Mouse (Mus musculus) spleen, adult 2 months (tissue): ENCODE data around the gene Smyd3. TPM values are rescaled to one million over a fixed set of nuclear protein-coding genes. Genes with fewer than 3 reads are reported as not detected.

ENCODE experiments used
- DNase-seq, 2 experiments: peaks; one replicate each; pipeline versions ENCODE4 v3.0.0 to v3.0.0-alpha.2; 2012 to 2021; ENCODE audit warnings: low spot score in 2 of 2, low read depth in 1 of 2
- H3K27ac ChIP-seq: fragments of 200-500 bp; 2 replicates; pipeline ENCODE4 v1.5.1; 2012; ENCODE audit warnings: low read length, inconsistent platforms; ENCODE audit not compliant: insufficient read depth
- H3K27me3 ChIP-seq: fragments of 200-500 bp; 2 replicates; pipeline ENCODE4 v1.6.1; 2012; ENCODE audit warnings: mild to moderate bottlenecking, moderate library complexity, low read length, inconsistent platforms; ENCODE audit not compliant: control insufficient read depth, insufficient read depth
- H3K36me3 ChIP-seq: fragments of 200-500 bp; 2 replicates; pipeline ENCODE4 v1.6.1; 2012; ENCODE audit warnings: mild to moderate bottlenecking, low read length, inconsistent platforms; ENCODE audit not compliant: control insufficient read depth, insufficient read depth
- H3K4me1 ChIP-seq: fragments of 200-500 bp; 2 replicates; pipeline ENCODE4 v1.6.1; 2011; ENCODE audit warnings: inconsistent platforms; ENCODE audit not compliant: control insufficient read depth, insufficient read depth, insufficient read length
- H3K4me3 ChIP-seq: fragments of 200-500 bp; 2 replicates; pipeline ENCODE4 v1.5.1; 2011; ENCODE audit warnings: mild to moderate bottlenecking, inconsistent platforms; ENCODE audit not compliant: insufficient read depth, insufficient read length; ENCODE audit errors: extremely low read depth
- CTCF ChIP-seq: fragments of 200-500 bp; IDR thresholded peaks from 2 replicates; pipeline ENCODE4 v1.5.1; 2011; ENCODE audit warnings: mild to moderate bottlenecking, inconsistent platforms; ENCODE audit not compliant: insufficient read depth, insufficient read length, insufficient replicate concordance; ENCODE audit errors: extremely low read depth
- POLR2A ChIP-seq: fragments of 200-500 bp; IDR thresholded peaks from 2 replicates; pipeline ENCODE4 v1.6.1; 2011; ENCODE audit warnings: low read depth, low read length, inconsistent platforms
- WGBS: fragments of 180-500 bp; shearing (Covaris S2); methylation state at CpG from one replicate; pipeline ENCODE4 v1.1.7; 2018; 5-methylcytosine and 5-hydroxymethylcytosine counted together
- polyA plus RNA-seq: library from polyadenylated mRNA; depleted of rRNA; stranded (reverse); fragments of >200 nt; gene quantifications from 2 replicates; pipeline ENCODE4 v1.2.3, GENCODE M21; 2012

Gene Smyd3
- polyA plus RNA-seq, 1 experiment, result 3.6 TPM

DNA sequence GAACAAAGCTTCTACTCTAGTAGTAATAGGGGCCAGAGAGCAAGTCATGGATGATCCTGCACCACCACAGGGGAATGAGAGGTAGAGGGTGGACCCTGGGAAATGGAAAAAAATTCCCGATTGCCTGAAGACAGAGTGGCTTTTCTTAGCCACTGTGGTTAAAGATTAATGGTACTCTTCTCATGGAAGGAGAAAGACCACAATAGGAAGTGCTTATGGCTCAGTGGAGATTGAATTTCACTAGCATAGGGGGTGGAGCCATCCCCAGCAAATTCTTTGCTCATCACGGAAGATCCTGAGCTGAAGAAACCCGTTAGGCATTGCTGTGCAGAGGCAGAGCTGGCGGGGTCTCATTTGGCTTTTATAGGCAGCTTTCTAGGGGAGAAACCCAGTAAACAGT, 520.0 kb downstream of the Smyd3 start:
- no peaks in the 10 kb centered on the region for H3K27me3 ChIP-seq
- no peak for TF ChIP-seq CTCF
- no peak for TF ChIP-seq POLR2A
- WGBS, result 78% methylated on average over 4 of the region's 4 CpGs
- no peak overlapping the region for H3K27ac ChIP-seq
- no peaks in the 10 kb centered on the region for H3K36me3 ChIP-seq
- no peak for DNase-seq
- H3K4me1 ChIP-seq, result no peaks in the 10 kb centered on the region
- H3K4me3 ChIP-seq, result no peak overlapping the region

DNA sequence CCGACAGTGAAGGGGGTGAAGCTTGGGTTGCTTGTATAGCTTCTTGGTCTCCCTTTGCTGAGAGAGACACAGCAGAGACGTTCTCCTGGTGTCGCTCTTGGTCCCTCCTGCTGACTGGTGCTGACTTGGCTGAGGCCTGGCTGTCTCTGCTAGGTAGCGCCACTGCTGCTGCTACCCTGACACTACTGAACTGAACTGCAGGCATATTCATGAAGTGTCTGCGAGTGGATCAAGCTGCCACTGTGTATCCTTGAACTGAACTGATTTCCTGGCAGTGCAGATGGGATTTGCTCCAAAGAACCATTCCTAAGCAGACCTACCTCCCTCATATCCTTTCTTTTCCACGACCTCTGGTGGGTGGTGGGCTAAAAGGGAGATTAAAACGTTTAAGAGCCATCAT, 523.6 kb downstream of the Smyd3 start:
- TF ChIP-seq CTCF, result no peak
- TF ChIP-seq POLR2A, result no peak
- 86% methylated on average over 7 of the region's 7 CpGs for WGBS

DNA sequence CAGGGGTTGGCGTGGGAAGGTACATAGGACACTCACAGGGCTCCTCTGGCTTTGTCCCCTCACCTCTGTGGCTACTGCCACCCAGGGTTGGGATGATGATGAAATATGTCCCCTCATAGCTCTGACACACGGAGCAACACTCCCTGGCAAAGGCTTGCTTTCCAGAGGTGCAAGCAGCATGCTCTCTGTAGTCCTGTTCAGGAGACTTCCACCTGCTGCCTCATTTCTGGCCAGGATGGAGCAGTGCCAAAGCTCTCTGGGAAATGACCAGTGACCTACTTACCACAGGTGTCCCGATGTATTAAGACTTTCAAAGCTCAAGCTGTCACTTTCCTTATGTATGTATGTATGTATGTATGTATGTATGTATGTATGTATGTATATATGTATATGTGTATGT, 525.3 kb downstream of the Smyd3 start:
- 85% methylated on average over 3 of the region's 3 CpGs for WGBS
- TF ChIP-seq POLR2A (no peak), CTCF (no peak)
- DNase-seq, result no peak

More for the DNA sequence above, 523.6 kb downstream of the Smyd3 start:
- DNase-seq, result no peak
- no peaks in the 10 kb centered on the region for H3K4me1 ChIP-seq
- H3K27me3 ChIP-seq, result no peaks in the 10 kb centered on the region
- no peak overlapping the region for H3K4me3 ChIP-seq
- no peaks in the 10 kb centered on the region for H3K36me3 ChIP-seq
- no peak overlapping the region for H3K27ac ChIP-seq

DNA sequence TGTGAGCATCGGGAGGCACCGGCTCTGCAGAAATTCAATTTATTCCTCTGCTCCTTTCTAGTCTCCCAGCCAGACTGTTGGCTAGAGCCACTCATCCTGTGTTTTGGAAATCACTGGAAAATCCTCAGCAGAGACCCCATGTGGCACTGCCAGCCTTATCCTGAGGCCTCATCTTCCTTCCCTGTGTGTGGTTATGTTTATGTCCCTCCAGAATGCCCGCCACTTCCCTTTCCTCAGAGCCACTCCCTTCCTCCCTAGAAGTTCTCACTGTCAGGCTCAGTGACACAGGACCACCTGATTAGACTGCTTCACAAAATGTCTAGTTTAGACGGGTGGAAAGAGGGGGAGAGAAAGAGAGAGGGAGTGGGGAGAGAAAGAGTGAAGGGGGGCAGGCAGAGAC, 526.4 kb downstream of the Smyd3 start:
- no peaks in the 10 kb centered on the region for H3K27me3 ChIP-seq
- H3K4me1 ChIP-seq, result no peaks in the 10 kb centered on the region
- no peaks in the 10 kb centered on the region for H3K36me3 ChIP-seq
- no peak overlapping the region for H3K27ac ChIP-seq
- TF ChIP-seq CTCF, result no peak
- H3K4me3 ChIP-seq, result no peak overlapping the region
- 54% methylated on average over 4 of the region's 4 CpGs for WGBS
- no peak for DNase-seq

More for the DNA sequence above, 525.3 kb downstream of the Smyd3 start:
- H3K36me3 ChIP-seq, result no peaks in the 10 kb centered on the region
- no peak overlapping the region for H3K4me3 ChIP-seq
- no peak overlapping the region for H3K27ac ChIP-seq
- H3K27me3 ChIP-seq, result no peaks in the 10 kb centered on the region
- H3K4me1 ChIP-seq, result no peaks in the 10 kb centered on the region

DNA sequence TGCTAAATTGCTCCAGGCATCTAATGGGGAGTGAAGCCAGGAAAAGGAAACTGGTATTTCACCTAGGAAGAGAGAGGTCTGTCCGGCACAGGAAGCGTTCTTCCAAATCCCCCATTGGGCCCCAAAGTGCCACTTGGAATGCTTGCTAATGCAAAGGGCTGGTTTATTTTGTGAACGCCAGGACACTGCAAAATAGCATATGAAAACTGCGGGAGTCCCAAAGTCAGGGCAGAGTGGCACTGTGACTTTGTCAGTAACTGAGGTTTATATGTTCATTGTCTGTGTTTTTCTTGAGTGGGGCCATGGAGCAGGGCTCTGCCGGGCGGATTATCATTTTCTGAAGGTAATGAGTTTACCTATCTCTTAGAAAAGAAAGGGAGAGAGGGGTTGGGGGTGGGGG, 526.8 kb downstream of the Smyd3 start:
- DNase-seq, result no peak
- Histone ChIP-seq H3K4me1 (no peaks in the 10 kb centered on the region), H3K36me3 (no peaks in the 10 kb centered on the region), H3K27me3 (no peaks in the 10 kb centered on the region), H3K27ac (no peak overlapping the region), H3K4me3 (no peak overlapping the region)
- TF ChIP-seq CTCF (no peak), POLR2A (no peak)
- WGBS, result 88% methylated on average over 6 of the region's 6 CpGs

DNA sequence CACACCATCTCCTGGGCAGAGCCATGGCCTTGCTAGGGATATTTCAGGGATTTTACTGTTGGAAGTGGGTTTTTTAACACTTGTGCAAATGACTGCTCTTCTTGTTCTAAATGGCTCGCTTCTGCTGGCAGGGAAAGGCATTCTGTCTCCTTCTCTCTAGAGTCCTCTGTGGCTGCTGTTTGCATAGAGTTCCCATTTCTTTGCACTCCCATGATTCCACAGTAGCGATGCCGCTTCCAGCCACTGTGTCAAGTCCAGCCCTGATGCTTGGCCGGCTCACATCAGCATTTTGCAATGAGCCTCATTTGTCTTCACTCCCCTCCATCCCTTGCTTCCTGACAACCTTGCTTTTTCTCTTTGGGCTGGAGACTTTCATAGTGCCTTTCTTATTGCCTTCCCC, 528.4 kb downstream of the Smyd3 start:
- WGBS, result 96% methylated on average over 4 of the region's 4 CpGs
- TF ChIP-seq POLR2A, result no peak
- no peaks in the 10 kb centered on the region for H3K4me1 ChIP-seq
- H3K27me3 ChIP-seq, result no peaks in the 10 kb centered on the region
- H3K27ac ChIP-seq, result no peak overlapping the region
- DNase-seq, result no peak
- no peak overlapping the region for H3K4me3 ChIP-seq
- no peaks in the 10 kb centered on the region for H3K36me3 ChIP-seq

DNA sequence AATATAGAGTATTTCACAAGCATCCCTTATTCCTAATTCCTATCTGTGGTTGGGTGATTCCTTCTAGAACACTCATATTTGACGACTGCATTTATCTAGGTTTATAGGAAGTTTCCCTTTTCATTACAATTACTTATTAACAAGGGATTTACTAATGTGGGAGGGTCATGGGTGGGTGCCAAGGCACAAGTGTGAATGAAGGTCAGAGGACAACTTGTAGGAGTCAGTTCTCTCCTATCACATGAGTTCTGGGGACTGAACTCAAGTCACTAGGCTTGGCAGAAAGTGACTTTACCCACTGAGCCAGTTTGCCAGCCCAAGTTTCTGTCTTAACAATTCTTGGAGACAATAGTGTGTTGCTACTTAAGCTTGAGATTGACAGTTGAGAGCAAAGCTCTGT, 529.7 kb downstream of the Smyd3 start:
- DNase-seq, result no peak
- no peaks in the 10 kb centered on the region for H3K36me3 ChIP-seq
- 83% methylated on average over 1 of the region's 1 CpGs for WGBS
- H3K27me3 ChIP-seq, result no peaks in the 10 kb centered on the region
- H3K27ac ChIP-seq, result no peak overlapping the region
- no peaks in the 10 kb centered on the region for H3K4me1 ChIP-seq
- TF ChIP-seq POLR2A (no peak), CTCF (no peak)
- H3K4me3 ChIP-seq, result no peak overlapping the region
